26 mouse cellular contexts compared by ENCODE assay signal in the genomic region with DNA sequence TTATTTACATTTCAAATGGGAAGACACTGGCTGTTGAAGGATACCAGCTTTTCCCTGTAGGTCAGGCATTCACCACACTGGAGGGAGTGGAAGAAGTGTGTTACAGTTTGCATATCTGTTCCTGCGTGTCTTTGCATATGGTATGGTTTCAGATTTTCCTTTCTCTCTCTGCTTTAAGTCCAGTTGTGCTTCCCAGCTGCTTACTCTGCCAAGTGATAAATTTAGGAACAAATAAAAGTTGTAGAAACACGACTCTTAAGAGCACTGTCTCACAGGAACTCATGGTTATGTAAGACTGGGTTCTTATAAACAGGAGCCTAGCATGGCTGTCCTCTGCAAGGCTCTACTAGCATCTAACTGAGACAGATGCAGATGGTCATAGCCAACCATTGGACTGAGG.
DNase-seq lines count a peak whose midpoint lies in the region; ATAC-seq and TF ChIP-seq lines count a peak whose summit lies in the region.
"Had no signal": no experiment of that assay in that cellular context is flagged by ENCODE, and none has a peak within 500 bp of the region (broad histone marks: within the 10 kb centered on the region; RNA-seq: fewer than 3 reads in every experiment).

No protein-coding gene starts in this region.

- H3K4me3 ChIP-seq in layer of hippocampus, adult 2 months = no peak overlapping the region
- no peak overlapping the region for H3K4me3 ChIP-seq in midbrain, embryonic 11.5 days (ENCODE audit: low read depth, low read length)
- no peak overlapping the region for H3K4me3 ChIP-seq in midbrain, embryonic 16.5 days (ENCODE audit: low read depth, low read length)
- H3K4me3 ChIP-seq: embryonic facial prominence, embryonic 12.5 days; embryonic facial prominence, embryonic 15.5 days; heart, adult 2 months; heart, embryonic 10.5 days; heart, embryonic 13.5 days had no signal

- H3K4me2 ChIP-seq in midbrain, embryonic 11.5 days = no peak overlapping the region
- H3K4me2 ChIP-seq in midbrain, embryonic 16.5 days (ENCODE audit: low read length) = no peak overlapping the region
- H3K4me2 ChIP-seq: embryonic facial prominence, embryonic 12.5 days; embryonic facial prominence, embryonic 15.5 days; heart, embryonic 13.5 days; hindbrain, embryonic 14.5 days had no signal

- no peaks in the 10 kb centered on the region for H3K27me3 ChIP-seq in midbrain, embryonic 11.5 days (ENCODE audit: control insufficient read depth, insufficient read depth, low read length)
- H3K27me3 ChIP-seq in midbrain, embryonic 16.5 days (ENCODE audit: control insufficient read depth, insufficient read depth, low read depth, low read length) = no peaks in the 10 kb centered on the region
- H3K27me3 ChIP-seq: embryonic facial prominence, embryonic 12.5 days; embryonic facial prominence, embryonic 15.5 days; heart, embryonic 13.5 days had no signal

- no peaks in the 10 kb centered on the region for H3K36me3 ChIP-seq in midbrain, embryonic 11.5 days (ENCODE audit: control insufficient read depth, insufficient read depth, low read length)
- no peaks in the 10 kb centered on the region for H3K36me3 ChIP-seq in midbrain, embryonic 16.5 days (ENCODE audit: control insufficient read depth, insufficient read depth, low read length)
- H3K36me3 ChIP-seq: embryonic facial prominence, embryonic 12.5 days; embryonic facial prominence, embryonic 15.5 days; heart, embryonic 10.5 days; heart, embryonic 13.5 days had no signal

- no peak for ATAC-seq in midbrain, embryonic 11.5 days (ENCODE audit: low FRiP score)
- no peak for ATAC-seq in midbrain, embryonic 16.5 days
- ATAC-seq: CD4-positive, CD25-positive, alpha-beta regulatory T cell, adult 4 months; forebrain, embryonic 14.5 days; forebrain, postnatal 0 days; hindbrain, postnatal 0 days had no signal

- no peak for TF ChIP-seq CTCF in layer of hippocampus, adult 2 months (conservative IDR thresholded peaks at IDR 0.05)

- DNase-seq in layer of hippocampus, adult 2 months (ENCODE audit: low spot score in 2 of 2) = no peak
- no peak for DNase-seq in layer of hippocampus, adult 8-10 months (ENCODE audit: low spot score in 2 of 2)
- peak; percentile 39 for DNase-seq in midbrain, embryonic 11.5 days (ENCODE audit: low spot score, missing footprints)
- DNase-seq in brain, adult 2 months (ENCODE audit: low read depth, low spot score) = peak; percentile 72
- DNase-seq in telencephalon, adult 2 months (ENCODE audit: low read depth, low spot score) = peak; percentile 55
- DNase-seq in thymus, adult 18-20 months = no peak
- DNase-seq: adrenal gland, adult 2 months; adrenal gland, postnatal 14 days; cerebellum, adult 18-20 months; cerebellum, adult 9-10 months; cerebellum, postnatal 14 days; forebrain, postnatal 0 days; gastrocnemius, postnatal 10 days; gastrocnemius, postnatal 36 days; heart, adult 2 months; heart, postnatal 14 days; heart, postnatal 4 days had no signal

- H3K9ac ChIP-seq in midbrain, embryonic 11.5 days (ENCODE audit: low read length) = no peak overlapping the region
- H3K9ac ChIP-seq in midbrain, embryonic 16.5 days (ENCODE audit: low read depth, low read length) = no peak overlapping the region
- H3K9ac ChIP-seq: embryonic facial prominence, embryonic 12.5 days; embryonic facial prominence, embryonic 15.5 days; forebrain, postnatal 0 days; heart, embryonic 13.5 days; hindbrain, embryonic 14.5 days had no signal

- H3K27ac ChIP-seq in layer of hippocampus, adult 2 months = peak overlapping the region; percentile 70
- H3K27ac ChIP-seq in midbrain, embryonic 11.5 days (ENCODE audit: low read depth, low read length) = no peak overlapping the region
- H3K27ac ChIP-seq in midbrain, embryonic 16.5 days (ENCODE audit: low read length) = no peak overlapping the region
- H3K27ac ChIP-seq: embryonic facial prominence, embryonic 12.5 days; embryonic facial prominence, embryonic 15.5 days; heart, adult 2 months; heart, embryonic 10.5 days; heart, embryonic 13.5 days; hindbrain, embryonic 14.5 days; hindbrain, postnatal 0 days had no signal

- no peaks in the 10 kb centered on the region for H3K4me1 ChIP-seq in midbrain, embryonic 11.5 days (ENCODE audit: control insufficient read depth, insufficient read depth, low read length)
- H3K4me1 ChIP-seq in midbrain, embryonic 16.5 days (ENCODE audit: control insufficient read depth, insufficient read depth, low read length) = no peaks in the 10 kb centered on the region; the same call in 1 of the 2 replicates
- H3K4me1 ChIP-seq: embryonic facial prominence, embryonic 12.5 days; embryonic facial prominence, embryonic 15.5 days; heart, embryonic 10.5 days; heart, embryonic 13.5 days had no signal

- 90% methylated on average over 2 of the region's 2 CpGs for WGBS in midbrain, embryonic 11.5 days
- WGBS in midbrain, embryonic 16.5 days = 85% methylated on average over 2 of the region's 2 CpGs

- no peaks in the 10 kb centered on the region for H3K9me3 ChIP-seq in midbrain, embryonic 11.5 days (ENCODE audit: control insufficient read depth, low read length)
- no peaks in the 10 kb centered on the region for H3K9me3 ChIP-seq in midbrain, embryonic 16.5 days (replicated peaks; ENCODE audit: control insufficient read depth, low read length, poor library complexity, severe bottlenecking)
- H3K9me3 ChIP-seq: embryonic facial prominence, embryonic 12.5 days; embryonic facial prominence, embryonic 15.5 days; heart, embryonic 10.5 days; heart, embryonic 13.5 days had no signal

Comparison
In these comparisons a context has a peak if more than half of its experiments do, and no peak if none do; other contexts are left out.
1. DNase-seq: peak in midbrain, embryonic 11.5 days (single experiment), brain, adult 2 months (single experiment) and telencephalon, adult 2 months (single experiment); none in layer of hippocampus, adult 2 months (0 of 2), layer of hippocampus, adult 8-10 months (0 of 2) and thymus, adult 18-20 months (0 of 2).